Mouse (Mus musculus): ENCODE data around the gene Adgrl3.

The Adgrl3 gene

DNA sequence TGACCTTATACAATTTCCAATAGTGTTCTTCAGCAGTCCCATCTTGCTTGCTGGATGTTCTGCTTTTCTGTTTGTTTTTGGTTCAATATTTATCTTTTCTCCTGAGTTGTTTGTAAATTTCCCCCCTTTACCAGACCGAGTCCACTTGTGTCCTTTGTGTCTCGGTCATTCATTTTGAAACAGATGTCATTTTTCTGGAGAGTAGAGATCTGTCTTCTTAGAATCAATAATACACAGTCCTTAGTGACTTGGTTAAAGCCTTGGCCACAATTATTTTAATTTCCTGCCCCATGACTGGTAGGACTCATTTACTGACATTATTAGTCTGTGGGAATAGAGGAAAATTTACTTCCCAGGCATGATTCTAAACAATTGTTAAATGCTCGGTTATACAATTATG, 709.7 kb downstream of the Adgrl3 start:
- no peak for DNase-seq

DNA sequence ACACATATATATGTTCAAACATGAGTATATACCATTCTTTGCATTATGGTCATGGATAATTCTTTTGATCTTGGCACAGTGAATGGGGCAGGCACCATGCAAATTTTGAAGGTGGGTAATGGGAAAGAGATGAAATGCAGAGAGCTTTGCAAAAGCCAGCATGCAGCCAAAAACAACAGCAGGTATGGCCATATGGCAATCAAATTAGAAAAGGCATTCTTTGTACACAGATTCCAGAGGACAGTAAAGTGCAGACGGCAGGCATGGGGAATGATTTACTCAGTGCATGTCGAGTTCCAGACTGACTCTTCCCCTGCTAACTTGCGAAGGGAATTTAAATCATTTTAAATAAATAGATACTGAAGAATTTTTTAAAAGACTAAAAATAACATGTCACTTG, 716.1 kb downstream of the Adgrl3 start:
- DNase-seq: no peak

DNA sequence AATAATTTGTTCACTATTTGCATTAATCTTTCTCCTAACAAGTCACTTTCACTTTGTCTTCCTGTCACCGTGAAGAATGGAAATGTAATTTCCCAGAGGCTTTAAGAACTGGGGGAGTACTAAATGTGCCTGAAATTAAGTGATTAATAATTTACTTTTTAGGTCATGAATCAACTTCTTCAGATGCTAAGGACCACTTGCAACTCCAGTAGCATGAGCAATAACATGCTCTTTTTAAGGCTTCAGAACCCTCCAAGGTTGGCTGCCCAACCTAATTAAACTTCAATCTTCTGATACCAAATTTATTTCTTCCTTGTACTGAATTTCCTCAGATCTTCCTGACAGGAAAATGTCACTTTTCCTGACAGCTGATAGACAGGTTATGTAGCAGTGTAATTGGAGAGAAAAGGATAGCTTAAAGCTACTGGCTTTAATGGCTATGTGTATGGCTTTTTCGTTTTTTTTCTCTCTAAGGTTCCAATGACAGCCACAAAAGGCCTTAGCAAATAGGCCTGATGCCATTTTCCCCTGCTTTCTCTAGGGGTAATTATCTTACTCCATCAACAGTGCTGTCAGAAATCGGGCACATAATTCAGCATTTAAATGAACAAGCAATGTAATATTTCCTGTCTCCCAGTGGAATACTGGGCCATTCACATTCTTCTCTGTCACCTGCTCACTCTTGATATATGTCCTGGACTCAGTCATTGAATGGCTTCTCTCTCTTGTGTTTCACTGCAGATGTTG, 718.5 kb downstream of the Adgrl3 start:
- no peak for DNase-seq

DNA sequence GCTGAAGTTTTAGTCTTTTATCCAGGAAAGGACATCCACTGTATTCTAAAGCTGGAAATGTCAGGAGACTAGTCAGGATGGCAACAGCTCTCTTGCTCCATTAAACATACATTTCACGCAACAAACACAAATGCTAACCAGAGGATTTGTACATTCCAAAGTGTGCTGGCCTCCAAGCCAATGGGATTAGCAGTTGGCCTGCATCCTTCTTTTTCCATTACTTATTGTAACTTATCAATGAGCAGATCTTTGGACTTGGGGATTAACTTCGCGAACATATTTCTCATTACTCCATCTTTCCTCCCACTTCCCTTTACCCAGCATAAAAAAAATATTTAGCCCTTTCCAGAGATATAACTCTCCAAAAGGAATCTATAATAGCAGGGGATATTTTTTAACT, 732.5 kb downstream of the Adgrl3 start:
- DNase-seq: no peak

GRCm38 (mm10) chr5:81755711-81756110, 735.8 kb downstream of the Adgrl3 start:
- no peak for DNase-seq

GRCm38 (mm10) chr5:81757093-81757725, 737.3 kb downstream of the Adgrl3 start:
- no peak for DNase-seq

DNA sequence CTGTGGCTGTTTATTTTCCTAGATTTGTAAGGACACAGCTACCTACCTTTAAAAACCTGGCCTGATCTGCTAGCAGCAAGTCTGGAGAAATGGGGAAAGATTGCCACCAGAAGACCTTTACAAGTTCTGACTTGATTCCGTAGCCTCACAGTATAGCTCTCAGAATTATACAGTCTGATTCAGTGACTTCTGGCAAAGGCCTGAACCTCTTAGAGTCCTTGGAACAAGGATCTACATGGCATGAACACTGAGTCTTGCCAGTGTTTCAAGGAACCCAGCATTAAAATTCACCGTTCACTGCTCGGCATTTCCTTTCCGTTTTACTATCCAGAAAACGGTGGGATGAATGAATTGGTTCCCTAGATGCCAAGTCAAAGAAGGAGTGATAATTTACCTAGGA, 756.3 kb downstream of the Adgrl3 start:
- DNase-seq: no peak

DNA sequence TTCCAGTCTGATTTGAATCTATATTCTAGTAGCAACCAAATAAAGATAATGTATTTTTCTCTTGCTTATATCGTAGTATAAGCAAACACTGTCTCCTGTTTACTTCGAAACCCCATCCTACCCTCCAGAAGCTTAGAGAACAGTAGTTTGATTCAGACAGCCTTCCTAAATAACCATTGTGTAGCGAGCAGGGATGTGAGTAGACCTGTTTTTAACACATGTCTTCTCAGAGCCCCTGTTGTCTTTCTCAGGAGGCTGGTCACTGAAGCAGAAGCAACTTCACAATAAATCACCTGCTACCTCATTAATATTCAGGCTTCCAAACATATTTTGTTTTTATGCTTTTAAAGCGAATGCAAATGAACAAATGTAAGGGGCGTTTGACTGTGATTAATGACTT, 756.8 kb downstream of the Adgrl3 start:
- no peak for DNase-seq

- no peak for DNase-seq
Observed at GRCm38 (mm10) chr5:81784770-81785169, 764.8 kb downstream of the Adgrl3 start.

DNA sequence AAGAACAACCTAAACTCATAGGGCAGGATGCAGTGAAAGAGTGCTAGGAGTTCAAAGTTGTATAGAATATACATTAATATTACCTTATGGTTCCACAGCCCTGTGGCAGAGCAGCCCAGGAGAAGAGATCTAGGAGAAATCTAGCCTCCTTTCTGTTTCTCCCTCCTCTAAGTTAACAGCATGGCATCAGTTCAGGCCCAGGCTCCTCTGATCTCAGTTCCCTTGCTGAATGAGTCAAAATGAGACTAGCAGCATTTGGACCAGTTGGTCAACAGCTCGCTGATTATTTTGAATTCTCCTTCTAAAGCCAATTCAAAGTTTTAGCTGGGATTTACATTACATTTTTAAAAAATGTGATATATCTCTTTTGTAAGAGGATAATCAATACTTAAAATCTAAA, 770.8 kb downstream of the Adgrl3 start:
- no peak for DNase-seq

GRCm38 (mm10) chr5:81794125-81794524, 774.2 kb downstream of the Adgrl3 start:
- DNase-seq: no peak

DNA sequence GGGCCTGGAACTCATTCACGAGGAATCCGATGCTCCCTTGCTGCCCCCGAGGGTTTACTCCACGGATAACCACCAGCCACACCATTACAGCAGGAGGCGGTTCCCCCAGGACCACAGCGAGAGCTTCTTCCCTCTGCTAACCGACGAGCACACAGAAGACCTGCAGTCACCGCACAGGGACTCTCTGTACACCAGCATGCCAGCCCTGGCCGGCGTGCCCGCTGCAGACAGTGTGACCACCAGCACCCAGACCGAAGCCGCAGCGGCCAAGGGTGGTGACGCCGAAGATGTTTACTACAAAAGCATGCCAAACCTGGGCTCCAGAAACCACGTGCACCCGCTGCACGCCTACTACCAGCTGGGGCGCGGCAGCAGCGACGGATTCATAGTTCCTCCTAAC, 774.7 kb downstream of the Adgrl3 start:
- DNase-seq: peak; percentile 5

GRCm38 (mm10) chr5:81796128-81796527, 776.2 kb downstream of the Adgrl3 start:
- no peak for DNase-seq

- DNase-seq: no peak
Observed at GRCm38 (mm10) chr5:81810966-81811365, 791.0 kb downstream of the Adgrl3 start.

DNA sequence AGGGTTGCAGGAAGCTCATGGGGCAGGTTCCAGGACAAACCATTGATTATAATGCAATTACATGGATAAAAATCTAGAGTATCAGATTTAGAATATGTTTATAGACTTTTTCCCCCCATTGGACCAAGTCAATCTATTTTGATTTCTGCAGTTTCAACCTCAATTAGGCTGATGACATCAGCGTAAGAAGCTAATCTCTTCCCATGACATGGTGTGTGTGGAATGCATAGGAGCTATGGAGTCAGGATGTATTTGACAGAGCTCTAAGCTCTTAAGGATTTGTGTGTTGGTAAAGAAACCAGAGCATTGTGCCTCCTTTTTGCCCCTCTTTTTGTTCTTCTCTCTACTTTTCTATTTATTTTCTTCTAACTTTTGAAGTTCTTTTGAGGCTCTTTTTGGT, 812.1 kb downstream of the Adgrl3 start:
- DNase-seq: no peak

DNA sequence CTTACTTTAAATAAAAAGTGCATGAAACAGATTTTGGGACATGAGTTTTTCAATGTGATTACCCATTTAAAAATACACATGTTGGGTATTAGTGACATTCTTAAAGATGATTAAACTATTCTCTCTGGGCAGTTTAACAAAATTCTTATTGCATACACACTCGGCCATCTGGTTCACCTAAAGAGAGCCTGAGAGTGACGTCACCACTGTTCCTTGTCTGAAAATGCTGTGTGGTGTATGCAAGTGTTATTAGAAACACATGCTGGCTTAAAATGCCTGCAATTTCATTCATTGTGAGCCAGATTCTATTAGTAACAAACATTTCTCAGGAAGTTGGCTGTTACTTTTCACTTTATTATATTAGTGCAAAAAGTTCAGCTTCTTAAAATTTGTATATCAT, 812.7 kb downstream of the Adgrl3 start:
- DNase-seq: no peak

- DNase-seq: no peak
Observed at GRCm38 (mm10) chr5:81837860-81838259, 817.9 kb downstream of the Adgrl3 start.

DNA sequence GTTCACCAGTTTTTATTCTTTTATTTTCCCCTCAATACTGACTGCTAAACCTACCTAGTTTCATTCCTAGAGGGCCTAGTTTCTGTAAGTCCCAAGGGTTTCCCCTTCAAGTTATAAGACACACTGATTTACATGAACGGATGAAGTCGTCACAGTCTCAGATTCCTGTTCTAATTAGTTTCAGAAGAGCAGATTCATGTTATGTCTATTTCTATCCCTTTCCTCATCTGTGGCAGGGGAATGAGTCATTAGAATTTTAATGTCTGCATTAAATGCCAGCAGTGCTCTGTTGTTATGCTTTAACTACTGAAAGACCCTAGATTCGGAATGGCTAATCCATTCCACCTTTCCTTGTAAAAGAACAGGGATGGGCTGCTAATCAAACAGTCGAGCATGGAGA, 823.9 kb downstream of the Adgrl3 start:
- no peak for DNase-seq

- DNase-seq: no peak
Observed at GRCm38 (mm10) chr5:81870336-81870735, 850.4 kb downstream of the Adgrl3 start.

All from right cerebral cortex, postnatal 14 days (tissue).